Mouse (Mus musculus): ENCODE measurements around the gene Slc25a39. TPM values are rescaled to one million over a fixed set of nuclear protein-coding genes. Genes with fewer than 3 reads are reported as not detected.

Gene Slc25a39
- total and polyA plus RNA-seq, 3 experiments = 108 to 226 (median 199) TPM

- in situ Hi-C loops (cut with MboI; ENCODE audit: low pct_ligation_motif_present, low pct_unique_long_range_greater_than_20kb, low sequenced_read_pairs) = loop anchor here (5.0 kb wide), 1 partner anchor 121 kb away; no protein-coding TSS in a partner anchor
- Histone ChIP-seq H3K36me3 (replicated peaks in 1 of 2; ENCODE audit: control insufficient read depth in 1 of 2, insufficient read depth in 1 of 2, low read length in 1 of 2) (no peaks in the 10 kb centered on the region), H3K27me3 (replicated peaks) (no peaks in the 10 kb centered on the region), H3K4me3 (replicated peaks in 1 of 3; ENCODE audit: low read depth in 2 of 3, low read length in 2 of 3, poor library complexity in 1 of 3) (no peak overlapping the region), H3K4me2 (ENCODE audit: insufficient read depth, low read depth, poor library complexity, severe bottlenecking) (no peak overlapping the region), H3K9ac (ENCODE audit: insufficient read depth, low read depth) (no peak overlapping the region), H3K9me3 (replicated peaks; ENCODE audit: low read length) (no peaks in the 10 kb centered on the region), H3K79me2 (replicated peaks; ENCODE audit: control insufficient read depth, extremely low read depth, insufficient read depth, poor library complexity, severe bottlenecking) (no peaks in the 10 kb centered on the region), H3K27ac (ENCODE audit: insufficient read depth, low read depth) (no peak overlapping the region), H3K4me1 (ENCODE audit: control insufficient read depth in 1 of 2, insufficient read depth in 2 of 2) (peaks cover 6 to 19% of the 10 kb centered on the region in 2 experiments)
- dilution Hi-C loops (cut with MboI; ENCODE audit: extremely low pct_ligation_motif_present, extremely low pct_unique_long_range_greater_than_20kb, low sequenced_read_pairs) = loop anchor here (25.0 kb wide), 1 partner anchor 101 kb away; the partner anchor contains the start of gene Ubtf
- TF ChIP-seq CHD2 (IDR thresholded peaks at IDR 0.05; ENCODE audit: low read length) (no peak), GABPA (IDR thresholded peaks at IDR 0.05; ENCODE audit: insufficient replicate concordance, low read depth, low read length) (no peak), POLR2A (IDR thresholded peaks at IDR 0.05; ENCODE audit: low read depth, low read length) (no peak), MEF2A (IDR thresholded peaks at IDR 0.05; ENCODE audit: borderline replicate concordance, low read depth, low read length) (no peak), PAX5 (IDR thresholded peaks at IDR 0.05; ENCODE audit: low read length) (no peak), ZKSCAN1 (IDR thresholded peaks at IDR 0.05; ENCODE audit: borderline replicate concordance, low read depth, low read length) (no peak), USF2 (conservative IDR thresholded peaks at IDR 0.05; ENCODE audit: low read depth, low read length) (no peak), IRF4 (IDR thresholded peaks at IDR 0.05; ENCODE audit: low read depth, low read length) (no peak), BHLHE40 (IDR thresholded peaks at IDR 0.05; ENCODE audit: low read depth, low read length) (no peak), KAT2A (IDR thresholded peaks at IDR 0.05; ENCODE audit: insufficient replicate concordance, low read length) (no peak), ZC3H11A (IDR thresholded peaks at IDR 0.05; ENCODE audit: low read depth, low read length) (no peak), ETS1 (conservative IDR thresholded peaks at IDR 0.05; ENCODE audit: low read depth, low read length) (no peak), USF1 (IDR thresholded peaks at IDR 0.05; ENCODE audit: low read depth, low read length) (no peak), SIN3A (IDR thresholded peaks at IDR 0.05; ENCODE audit: low read length) (no peak)
- DNase-seq (ENCODE audit: extremely low read depth) = no peak
These were observed 5.3 kb upstream of the Slc25a39 start for GRCm38 (mm10) chr11:102413059-102413458.

DNA sequence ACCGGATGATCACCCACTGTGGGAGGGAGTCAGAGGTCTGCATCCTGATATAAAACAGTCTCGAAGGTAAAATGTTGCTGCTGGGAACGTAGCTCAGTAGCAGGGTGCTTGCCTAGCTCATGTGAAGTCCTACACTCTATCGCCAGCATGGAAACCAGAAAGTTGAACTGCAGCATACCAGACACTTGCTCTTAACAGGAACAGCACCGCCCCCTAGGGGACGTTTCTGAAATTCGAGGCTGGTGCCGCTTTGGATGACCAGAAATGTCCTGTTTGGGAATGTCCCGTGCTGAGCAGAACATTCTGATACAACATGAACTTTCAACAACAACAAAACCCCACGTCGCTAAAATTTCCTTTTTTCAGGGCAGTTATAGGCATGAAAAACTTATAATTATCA is 4.0 kb upstream of the Slc25a39 start:
- Histone ChIP-seq H3K36me3 (replicated peaks in 1 of 2; ENCODE audit: control insufficient read depth in 1 of 2, insufficient read depth in 1 of 2, low read length in 1 of 2) (no peaks in the 10 kb centered on the region), H3K4me2 (ENCODE audit: insufficient read depth, low read depth, poor library complexity, severe bottlenecking) (no peak overlapping the region), H3K9ac (ENCODE audit: insufficient read depth, low read depth) (no peak overlapping the region), H3K27me3 (replicated peaks) (no peaks in the 10 kb centered on the region), H3K4me1 (ENCODE audit: control insufficient read depth in 1 of 2, insufficient read depth in 2 of 2) (peaks cover 6 to 19% of the 10 kb centered on the region in 2 experiments), H3K79me2 (replicated peaks; ENCODE audit: control insufficient read depth, extremely low read depth, insufficient read depth, poor library complexity, severe bottlenecking) (peaks cover under 1% of the 10 kb centered on the region; the same call in 1 of the 2 replicates), H3K9me3 (replicated peaks; ENCODE audit: low read length) (no peaks in the 10 kb centered on the region), H3K27ac (ENCODE audit: insufficient read depth, low read depth) (no peak overlapping the region), H3K4me3 (replicated peaks in 1 of 3; ENCODE audit: low read depth in 2 of 3, low read length in 2 of 3, poor library complexity in 1 of 3) (no peak overlapping the region)
- dilution Hi-C loops (cut with MboI; ENCODE audit: extremely low pct_ligation_motif_present, extremely low pct_unique_long_range_greater_than_20kb, low sequenced_read_pairs) (loop anchor here (25.0 kb wide), 1 partner anchor 99 kb away; the partner anchor contains the start of gene Ubtf), in situ Hi-C loops (cut with MboI; ENCODE audit: low pct_ligation_motif_present, low pct_unique_long_range_greater_than_20kb, low sequenced_read_pairs) (loop anchor here (5.0 kb wide), 1 partner anchor 119 kb away; no protein-coding TSS in a partner anchor)
- DNase-seq (ENCODE audit: extremely low read depth) = peak; percentile 94
- TF ChIP-seq USF1 (IDR thresholded peaks at IDR 0.05; ENCODE audit: low read depth, low read length) = no peak
- peak; percentile 69 for TF ChIP-seq TCF12 (IDR thresholded peaks at IDR 0.05; ENCODE audit: low read depth, low read length)
- no peak; the same call in 1 of the 2 replicates for TF ChIP-seq HCFC1 (IDR thresholded peaks at IDR 0.05; ENCODE audit: low read depth, low read length)
- TF ChIP-seq EP300 (IDR thresholded peaks at IDR 0.05; ENCODE audit: low read length) = no peak; the same call in 1 of the 2 replicates
- peak; percentile 55; the same call in 1 of the 2 replicates for TF ChIP-seq JUND (conservative IDR thresholded peaks at IDR 0.05; ENCODE audit: low read depth, low read length)
- no peak for TF ChIP-seq UBTF (IDR thresholded peaks at IDR 0.05; ENCODE audit: low read depth, low read length)
- TF ChIP-seq GABPA (IDR thresholded peaks at IDR 0.05; ENCODE audit: insufficient replicate concordance, low read depth, low read length) = no peak
- TF ChIP-seq ETS1 (conservative IDR thresholded peaks at IDR 0.05; ENCODE audit: low read depth, low read length) = no peak; the same call in 1 of the 2 replicates
- TF ChIP-seq ZNF384 (IDR thresholded peaks at IDR 0.05; ENCODE audit: low read depth, low read length) = peak; percentile 73
- TF ChIP-seq CHD1 (IDR thresholded peaks at IDR 0.05; ENCODE audit: low read depth, low read length) = no peak
- peak; percentile 84 for TF ChIP-seq MAX (IDR thresholded peaks at IDR 0.05; ENCODE audit: low read length)
- peak; percentile 58 for TF ChIP-seq NELFE (IDR thresholded peaks at IDR 0.05; ENCODE audit: low read depth, low read length)
- peak; percentile 93 for TF ChIP-seq ZC3H11A (IDR thresholded peaks at IDR 0.05; ENCODE audit: low read depth, low read length)
- no peak for TF ChIP-seq POLR2AphosphoS2 (IDR thresholded peaks at IDR 0.05; ENCODE audit: low read depth, low read length)
- TF ChIP-seq CTCF (conservative IDR thresholded peaks at IDR 0.05 in 1 of 2, IDR thresholded peaks at IDR 0.05 in 1 of 2; ENCODE audit: low read depth in 2 of 2, low read length in 2 of 2) = peak; percentile 97 to 99
- TF ChIP-seq SMC3 (IDR thresholded peaks at IDR 0.05; ENCODE audit: low read depth, low read length) = peak; percentile 99
- no peak for TF ChIP-seq RCOR1 (conservative IDR thresholded peaks at IDR 0.05; ENCODE audit: low read depth, low read length)
- no peak; the same call in 1 of the 2 replicates for TF ChIP-seq CHD2 (IDR thresholded peaks at IDR 0.05; ENCODE audit: low read length)
- peak; percentile 64; the same call in 1 of the 2 replicates for TF ChIP-seq IRF4 (IDR thresholded peaks at IDR 0.05; ENCODE audit: low read depth, low read length)
- TF ChIP-seq MYC (IDR thresholded peaks at IDR 0.05; ENCODE audit: low read depth, low read length) = peak; percentile 86
- TF ChIP-seq POLR2A (IDR thresholded peaks at IDR 0.05; ENCODE audit: low read depth, low read length) = 0 out of 2 replicates have a peak, but pooled peaks have one; percentile 28
- no peak for TF ChIP-seq USF2 (conservative IDR thresholded peaks at IDR 0.05; ENCODE audit: low read depth, low read length)
- TF ChIP-seq E2F4 (IDR thresholded peaks at IDR 0.05; ENCODE audit: insufficient replicate concordance, low read depth, low read length) = 0 out of 2 replicates have a peak, but pooled peaks have one; percentile 47
- no peak; the same call in none of the 2 replicates for TF ChIP-seq RAD21 (IDR thresholded peaks at IDR 0.05; ENCODE audit: low read depth, low read length)
- TF ChIP-seq MAZ (IDR thresholded peaks at IDR 0.05; ENCODE audit: low read depth, low read length) = peak; percentile 71; the same call in 1 of the 2 replicates

All from CH12.LX (cell line).